Mouse (Mus musculus) forebrain, embryonic 13.5 days (tissue): ENCODE results near the gene Foxp1. TPM values are rescaled to one million over a fixed set of nuclear protein-coding genes. Genes with fewer than 3 reads are reported as not detected.

Experiments used
- ATAC-seq: fragments of 200-750 bp; cut with Nextera tagmentation; 2 replicates; pipeline ENCODE4 v1.8.0; 2017
- H3K27ac ChIP-seq: fragments of 300-500 bp; sonication (generic); 2 replicates; pipeline ENCODE4 v1.5.1; 2015; ENCODE audit warnings: inconsistent platforms, mild to moderate bottlenecking, moderate library complexity
- H3K27me3 ChIP-seq: fragments of 300-500 bp; sonication (generic); 2 replicates; pipeline ENCODE4 v1.6.1; 2015; ENCODE audit warnings: mild to moderate bottlenecking, inconsistent platforms
- H3K36me3 ChIP-seq: fragments of 300-500 bp; sonication (generic); 2 replicates; pipeline ENCODE4 v1.6.1; 2015; ENCODE audit warnings: mild to moderate bottlenecking, inconsistent platforms; ENCODE audit not compliant: poor library complexity, severe bottlenecking
- H3K4me1 ChIP-seq: fragments of 300-500 bp; sonication (generic); 2 replicates; pipeline ENCODE4 v1.6.1; 2015; ENCODE audit warnings: inconsistent platforms
- H3K4me2 ChIP-seq: fragments of 300-500 bp; sonication (generic); 2 replicates; pipeline ENCODE4 v1.6.1; 2015; ENCODE audit warnings: inconsistent platforms, mild to moderate bottlenecking, moderate library complexity
- H3K4me3 ChIP-seq: fragments of 300-500 bp; sonication (generic); 2 replicates; pipeline ENCODE4 v1.5.1; 2015; ENCODE audit warnings: mild to moderate bottlenecking, inconsistent platforms
- H3K9ac ChIP-seq: fragments of 300-500 bp; sonication (generic); 2 replicates; pipeline ENCODE4 v1.6.1; 2015; ENCODE audit warnings: mild to moderate bottlenecking, inconsistent platforms
- H3K9me3 ChIP-seq: fragments of 300-500 bp; sonication (generic); replicated peaks from 2 replicates; pipeline ENCODE4 v1.6.1; 2016; ENCODE audit warnings: inconsistent platforms
- WGBS: fragments of 180-500 bp; shearing (Covaris S2); methylation state at CpG from one replicate; pipeline ENCODE4 v1.1.7; 2015; 5-methylcytosine and 5-hydroxymethylcytosine counted together
- polyA plus RNA-seq: library from polyadenylated mRNA; unstranded; fragments of >200 nt; fragmentation: Nextera tagmentation; extraction: Ambion mirVana; gene quantifications from 2 replicates; pipeline ENCODE4 v1.2.1, GENCODE M21; 2015

The Foxp1 gene
- polyA plus RNA-seq, 1 experiment from 2014 or later = 51.3 TPM

DNA sequence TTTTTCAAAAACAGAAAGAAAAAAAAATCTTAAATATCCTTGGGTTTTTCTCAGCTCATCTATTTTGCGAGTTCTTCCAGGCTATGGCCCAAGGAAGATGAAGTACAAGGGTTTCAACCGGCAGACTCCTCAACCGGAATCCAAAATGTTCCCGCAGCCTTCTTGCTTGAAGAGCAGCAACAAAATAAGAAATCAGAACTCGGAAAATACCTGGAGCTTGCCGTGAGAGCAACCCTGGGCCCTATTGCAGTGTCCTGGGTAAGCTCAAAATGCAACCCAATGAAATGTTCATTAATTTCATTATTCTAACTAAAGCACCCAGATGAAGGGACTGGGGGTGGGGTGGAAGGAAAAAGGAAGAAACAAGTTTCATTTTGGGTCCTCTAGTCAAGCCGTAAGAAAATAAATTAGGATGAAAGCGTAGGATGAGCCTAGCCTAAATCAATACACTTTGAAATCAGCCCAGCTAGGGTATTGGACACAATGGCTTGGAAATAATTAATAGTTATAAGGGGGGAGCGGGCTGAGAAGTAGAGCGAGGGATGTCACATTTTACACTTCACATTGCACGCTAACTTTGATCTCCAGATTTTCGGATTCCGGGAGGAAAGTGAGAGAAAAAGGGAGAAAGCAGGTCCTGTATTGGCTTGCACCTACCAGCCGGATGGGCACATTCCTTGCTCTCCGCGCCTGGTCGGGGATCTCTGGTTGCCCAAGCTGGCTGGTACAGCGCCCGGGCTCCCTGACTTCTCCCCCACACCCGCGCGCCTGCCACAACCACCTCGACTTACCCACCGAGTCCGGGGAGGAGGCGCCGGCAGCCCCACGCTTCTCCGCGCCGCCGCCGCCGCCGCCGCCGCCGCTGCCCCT, 2.5 kb downstream of the Foxp1 start:
- peak overlapping the region; percentile 100 for H3K27ac ChIP-seq
- peak; percentile 23; the same call in 1 of the 2 replicates for ATAC-seq

DNA sequence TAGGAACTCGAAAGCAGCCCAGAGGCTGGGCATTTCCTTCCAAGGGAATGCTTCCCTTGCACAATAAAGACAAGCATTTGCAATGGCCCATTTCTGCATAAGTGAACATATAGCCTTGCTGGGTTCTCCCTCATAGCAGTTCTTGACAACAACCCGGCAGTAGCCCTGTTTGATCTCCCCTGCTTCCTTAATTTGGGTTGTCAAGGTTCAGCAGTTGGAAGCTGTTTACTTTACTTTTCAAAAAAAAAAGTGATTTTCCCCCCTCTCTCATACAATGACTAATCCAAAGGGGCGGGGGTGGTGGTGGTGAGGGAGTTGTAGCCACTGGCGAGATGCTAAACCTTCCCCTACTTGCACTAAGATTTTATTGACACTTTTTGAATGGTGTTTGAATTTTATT, 3.5 kb downstream of the Foxp1 start:
- Histone ChIP-seq H3K27me3 (no peaks in the 10 kb centered on the region), H3K4me3 (peak overlapping the region; percentile 79; the same call in 1 of the 2 replicates), H3K36me3 (no peaks in the 10 kb centered on the region), H3K27ac (no peak overlapping the region), H3K4me1 (peaks cover 17% of the 10 kb centered on the region), H3K9me3 (no peaks in the 10 kb centered on the region), H3K4me2 (peak overlapping the region; percentile 92), H3K9ac (0 out of 2 replicates have a peak overlapping the region, but pooled peaks have one; percentile 93)
- no peak for ATAC-seq
- 27% methylated on average over 4 of the region's 4 CpGs for WGBS

More for the DNA sequence above, 2.5 kb downstream of the Foxp1 start:
- no peaks in the 10 kb centered on the region for H3K36me3 ChIP-seq
- WGBS = 2% methylated on average over 27 of the region's 38 CpGs
- peaks cover 18% of the 10 kb centered on the region for H3K4me1 ChIP-seq
- no peaks in the 10 kb centered on the region for H3K27me3 ChIP-seq
- H3K4me2 ChIP-seq = peak overlapping the region; percentile 92
- peak overlapping the region; percentile 93 for H3K9ac ChIP-seq
- H3K4me3 ChIP-seq = peak overlapping the region; percentile 79
- H3K9me3 ChIP-seq = no peaks in the 10 kb centered on the region

DNA sequence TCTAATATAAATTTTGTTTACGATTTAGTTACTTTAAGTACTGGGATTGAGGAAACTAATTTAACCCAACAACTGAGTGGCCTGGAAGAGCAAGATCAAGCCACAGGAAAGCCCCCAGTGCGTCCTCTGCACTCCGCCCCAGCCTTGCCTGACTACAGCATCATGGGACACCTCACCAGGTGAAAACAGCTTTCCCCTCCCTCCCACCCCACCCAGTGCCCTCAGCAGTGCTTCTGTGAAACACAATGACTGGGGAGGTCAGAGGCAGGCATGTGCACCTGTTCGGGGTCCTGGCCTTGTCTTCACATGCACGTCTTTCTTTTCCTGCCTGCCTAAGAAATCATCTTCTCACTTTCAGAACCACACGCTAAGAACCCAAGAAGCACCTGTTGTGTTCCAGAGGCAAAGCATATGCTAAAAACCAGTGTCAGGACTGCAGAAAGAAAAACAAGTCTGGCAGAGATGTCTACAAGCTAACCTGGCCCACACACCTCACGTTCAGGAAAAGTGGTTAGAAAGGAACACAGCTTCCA, 6.8 kb downstream of the Foxp1 start:
- no peak for ATAC-seq
- Histone ChIP-seq H3K9me3 (no peaks in the 10 kb centered on the region), H3K4me3 (no peak overlapping the region), H3K4me2 (no peak overlapping the region), H3K36me3 (no peaks in the 10 kb centered on the region), H3K9ac (no peak overlapping the region), H3K4me1 (peaks cover 33% of the 10 kb centered on the region), H3K27ac (no peak overlapping the region), H3K27me3 (no peaks in the 10 kb centered on the region)
- WGBS = 78% methylated on average over 7 of the region's 7 CpGs

DNA sequence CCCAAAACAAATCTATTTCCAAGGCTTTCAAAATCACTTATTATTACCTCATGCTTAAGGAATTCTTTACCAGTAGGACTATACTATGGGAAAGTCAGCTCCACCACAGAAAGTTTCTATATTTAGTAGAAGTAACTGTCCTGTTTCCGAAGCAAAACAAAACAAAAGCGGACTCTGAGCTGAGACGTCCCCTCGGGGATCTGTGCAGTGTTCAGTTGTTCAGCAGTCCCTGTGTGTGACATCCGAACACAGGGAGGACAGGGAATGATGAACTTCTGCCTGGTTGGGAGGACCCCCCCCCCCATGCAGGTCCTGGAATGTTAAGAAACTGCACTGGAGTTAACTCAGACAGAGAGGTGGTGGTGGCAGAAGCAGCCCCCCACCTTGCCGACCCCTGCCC, 10.7 kb downstream of the Foxp1 start:
- no peak overlapping the region for H3K27ac ChIP-seq
- no peak overlapping the region for H3K4me2 ChIP-seq
- H3K36me3 ChIP-seq = no peaks in the 10 kb centered on the region
- WGBS = 65% methylated on average over 6 of the region's 6 CpGs
- no peak overlapping the region for H3K4me3 ChIP-seq
- no peaks in the 10 kb centered on the region for H3K27me3 ChIP-seq
- H3K9me3 ChIP-seq = no peaks in the 10 kb centered on the region
- H3K9ac ChIP-seq = no peak overlapping the region
- no peak for ATAC-seq
- H3K4me1 ChIP-seq = peaks cover 44% of the 10 kb centered on the region

- 76% methylated on average over 9 of the region's 9 CpGs for WGBS
- Histone ChIP-seq H3K27ac (no peak overlapping the region), H3K4me1 (peaks cover 43% of the 10 kb centered on the region), H3K4me2 (no peak overlapping the region), H3K9me3 (no peaks in the 10 kb centered on the region), H3K27me3 (no peaks in the 10 kb centered on the region), H3K36me3 (peaks cover 13% of the 10 kb centered on the region), H3K9ac (no peak overlapping the region), H3K4me3 (no peak overlapping the region)
- ATAC-seq = peak; percentile 53; the same call in 1 of the 2 replicates
Observed at GRCm38 (mm10) chr6:99509189-99509592, 13.3 kb downstream of the Foxp1 start.

DNA sequence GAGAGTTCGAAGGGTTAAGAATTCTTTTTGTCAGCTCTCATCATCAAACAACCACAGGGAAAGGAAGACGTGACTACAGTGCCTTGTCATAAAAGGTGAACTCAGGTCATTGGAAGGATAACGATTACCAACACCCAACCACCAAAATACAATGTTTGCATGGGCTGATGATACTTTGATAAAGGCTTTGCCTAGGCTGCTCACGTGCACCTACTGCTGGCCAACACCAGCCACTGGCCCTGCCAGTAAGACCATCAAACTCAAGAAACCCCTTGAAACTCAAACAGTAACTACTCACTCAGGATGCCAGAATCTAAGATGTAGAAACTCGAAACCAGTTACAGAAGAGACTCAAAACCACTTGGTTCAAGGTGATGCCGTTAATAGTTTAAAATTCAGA, 15.7 kb downstream of the Foxp1 start:
- H3K36me3 ChIP-seq = peaks cover 33% of the 10 kb centered on the region
- H3K27me3 ChIP-seq = no peaks in the 10 kb centered on the region
- peaks cover 31% of the 10 kb centered on the region for H3K4me1 ChIP-seq
- 94% methylated on average over 6 of the region's 6 CpGs for WGBS
- H3K27ac ChIP-seq = no peak overlapping the region
- ATAC-seq = no peak
- no peaks in the 10 kb centered on the region for H3K9me3 ChIP-seq
- H3K4me3 ChIP-seq = no peak overlapping the region
- no peak overlapping the region for H3K4me2 ChIP-seq
- no peak overlapping the region for H3K9ac ChIP-seq

GRCm38 (mm10) chr6:99503741-99504140, 18.8 kb downstream of the Foxp1 start:
- ATAC-seq = no peak
- H3K9ac ChIP-seq = no peak overlapping the region
- no peak overlapping the region for H3K4me3 ChIP-seq
- peaks cover 33% of the 10 kb centered on the region for H3K36me3 ChIP-seq
- H3K27me3 ChIP-seq = no peaks in the 10 kb centered on the region
- no peaks in the 10 kb centered on the region for H3K9me3 ChIP-seq
- H3K4me1 ChIP-seq = 0 out of 2 replicates have a peak, but pooled peaks cover 7% of the 10 kb centered on the region
- no peak overlapping the region for H3K4me2 ChIP-seq
- H3K27ac ChIP-seq = no peak overlapping the region
- 96% methylated on average over 1 of the region's 1 CpGs for WGBS

DNA sequence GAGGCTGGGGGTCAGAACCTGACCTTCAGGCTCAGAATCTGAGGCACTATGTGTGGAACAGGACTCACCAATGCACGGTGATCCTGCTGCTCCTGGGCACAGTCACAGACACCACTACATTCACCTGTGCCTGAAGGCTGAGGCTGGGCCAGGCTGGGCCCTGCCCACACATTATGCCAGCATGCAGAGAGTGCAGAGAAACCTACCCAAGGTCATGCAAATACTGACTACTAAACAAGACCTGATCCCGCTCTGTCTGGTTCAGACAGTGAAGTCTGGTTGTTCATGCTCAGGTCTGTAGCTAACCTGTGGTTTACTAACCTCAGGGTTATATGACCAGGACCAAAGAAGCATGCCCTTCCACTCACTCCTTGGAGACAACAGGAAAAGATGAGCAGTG, 19.8 kb downstream of the Foxp1 start:
- WGBS = 94% methylated on average over 2 of the region's 2 CpGs
- H3K4me2 ChIP-seq = no peak overlapping the region
- H3K27me3 ChIP-seq = no peaks in the 10 kb centered on the region
- H3K27ac ChIP-seq = no peak overlapping the region
- H3K4me3 ChIP-seq = no peak overlapping the region
- H3K9me3 ChIP-seq = no peaks in the 10 kb centered on the region
- H3K36me3 ChIP-seq = peaks cover 33% of the 10 kb centered on the region
- 0 out of 2 replicates have a peak, but pooled peaks cover 7% of the 10 kb centered on the region for H3K4me1 ChIP-seq
- no peak for ATAC-seq
- H3K9ac ChIP-seq = no peak overlapping the region

- 92% methylated on average over 6 of the region's 6 CpGs for WGBS
- H3K4me2 ChIP-seq = no peak overlapping the region
- H3K9me3 ChIP-seq = no peaks in the 10 kb centered on the region
- no peak overlapping the region for H3K4me3 ChIP-seq
- H3K9ac ChIP-seq = no peak overlapping the region
- 0 out of 2 replicates have a peak, but pooled peaks cover 7% of the 10 kb centered on the region for H3K4me1 ChIP-seq
- no peaks in the 10 kb centered on the region for H3K27me3 ChIP-seq
- H3K36me3 ChIP-seq = peaks cover 33% of the 10 kb centered on the region
- no peak overlapping the region for H3K27ac ChIP-seq
- ATAC-seq = no peak
Observed at GRCm38 (mm10) chr6:99502314-99502713, 20.2 kb downstream of the Foxp1 start.

- no peak overlapping the region for H3K4me2 ChIP-seq
- 0 out of 2 replicates have a peak, but pooled peaks cover 7% of the 10 kb centered on the region for H3K4me1 ChIP-seq
- no peak for ATAC-seq
- H3K36me3 ChIP-seq = peaks cover 26% of the 10 kb centered on the region
- H3K9ac ChIP-seq = no peak overlapping the region
- H3K27ac ChIP-seq = no peak overlapping the region
- no peaks in the 10 kb centered on the region for H3K27me3 ChIP-seq
- H3K4me3 ChIP-seq = no peak overlapping the region
- WGBS = 90% methylated on average over 3 of the region's 3 CpGs
- H3K9me3 ChIP-seq = no peaks in the 10 kb centered on the region
Observed at GRCm38 (mm10) chr6:99500570-99501270, 21.8 kb downstream of the Foxp1 start.

GRCm38 (mm10) chr6:99498082-99498481, 24.4 kb downstream of the Foxp1 start:
- Histone ChIP-seq H3K27me3 (no peaks in the 10 kb centered on the region), H3K9me3 (no peaks in the 10 kb centered on the region), H3K9ac (no peak overlapping the region), H3K27ac (no peak overlapping the region), H3K36me3 (0 out of 2 replicates have a peak, but pooled peaks cover 10% of the 10 kb centered on the region), H3K4me2 (no peak overlapping the region), H3K4me3 (no peak overlapping the region), H3K4me1 (no peaks in the 10 kb centered on the region)
- WGBS = 86% methylated on average over 7 of the region's 7 CpGs
- no peak for ATAC-seq

DNA sequence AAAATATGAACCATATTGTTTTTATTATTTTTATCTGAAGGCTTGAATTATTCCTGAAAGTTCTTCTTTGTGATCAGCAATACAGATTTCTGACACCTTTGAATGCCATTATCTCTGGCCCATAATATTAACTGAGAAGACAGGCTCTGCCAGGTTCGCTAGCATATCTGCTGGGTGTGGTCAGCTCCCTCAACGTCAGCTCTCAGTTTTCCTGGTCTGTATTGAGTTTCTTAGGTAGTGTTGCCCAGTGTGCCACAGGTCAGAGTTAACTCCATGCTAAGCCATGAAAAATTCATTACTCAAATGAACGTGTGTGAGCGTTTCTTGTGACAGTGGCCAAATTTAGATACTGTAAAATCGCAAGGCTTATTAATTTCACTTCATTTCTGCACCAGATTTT, 26.4 kb downstream of the Foxp1 start:
- Histone ChIP-seq H3K36me3 (no peaks in the 10 kb centered on the region), H3K4me1 (no peaks in the 10 kb centered on the region), H3K9ac (no peak overlapping the region), H3K9me3 (no peaks in the 10 kb centered on the region), H3K4me2 (no peak overlapping the region), H3K27me3 (no peaks in the 10 kb centered on the region), H3K27ac (no peak overlapping the region), H3K4me3 (no peak overlapping the region)
- no peak for ATAC-seq
- WGBS = 82% methylated on average over 5 of the region's 5 CpGs
